Mouse (Mus musculus) T-helper 17 cell (primary cell): ENCODE measurements at regions not wholly inside any gene's neighbourhood (a gene's known extent, or its start where the extent isn't known, plus 50 kb on each side); places are given as distances from the start of the nearest gene placed in this dataset.

Source experiments
- in situ Hi-C, 2 experiments: fragments of 300-600 bp; cut with MboI, MseI; formaldehyde crosslinking; loops; 1 replicate in 1 of 2; 2 replicates in 1 of 2; pipeline ENCODE4 v1.15.1; 2025; ENCODE audit warnings: high pct_unique_total_duplicates in 2 of 2

GRCm38 (mm10) chr3:69953674-69954329, 53.6 kb upstream of the Otol1 start:
- in situ Hi-C loops: no loop called here

GRCm38 (mm10) chr3:69922792-69923418, 63.2 kb upstream of the Sptssb start:
- in situ Hi-C loops: loop anchor here in 1 of 2 experiments (25.0 kb wide), 1 partner anchor 661 kb away; no protein-coding TSS in a partner anchor

- in situ Hi-C loops: loop anchor here in 1 of 2 experiments (25.0 kb wide), 1 partner anchor 651 kb away; no protein-coding TSS in a partner anchor
Measured at GRCm38 (mm10) chr3:69912859-69913258, 53.1 kb upstream of the Sptssb start.

- in situ Hi-C loops: loop anchor here in 1 of 2 experiments (25.0 kb wide), 1 partner anchor 648 kb away; no protein-coding TSS in a partner anchor
Measured at GRCm38 (mm10) chr3:69910073-69910472, 50.3 kb upstream of the Sptssb start.
